Mouse (Mus musculus) adrenal gland, postnatal 10 days (tissue): ENCODE measurements around the gene Lrcol1. TPM values are rescaled to one million over a fixed set of nuclear protein-coding genes. Genes with fewer than 3 reads are reported as not detected.

ENCODE experiments used
- DNase-seq: peaks from one replicate; pipeline ENCODE4 v3.0.0; 2021; ENCODE audit warnings: mixed read lengths
- long read RNA-seq, 2 experiments: library from polyadenylated mRNA; stranded (forward); transcript quantifications; one replicate each; pipeline ENCODE4 v2.0.0; 2021
- total RNA-seq, 2 experiments: library from RNA; stranded (reverse); gene quantifications; 2 replicates each; pipeline ENCODE4 v1.2.3; 2021

The Lrcol1 gene
- total RNA-seq = not detected
- long read RNA-seq, experiment 1 = 0 reads
- long read RNA-seq, experiment 2 = 0 reads

DNA sequence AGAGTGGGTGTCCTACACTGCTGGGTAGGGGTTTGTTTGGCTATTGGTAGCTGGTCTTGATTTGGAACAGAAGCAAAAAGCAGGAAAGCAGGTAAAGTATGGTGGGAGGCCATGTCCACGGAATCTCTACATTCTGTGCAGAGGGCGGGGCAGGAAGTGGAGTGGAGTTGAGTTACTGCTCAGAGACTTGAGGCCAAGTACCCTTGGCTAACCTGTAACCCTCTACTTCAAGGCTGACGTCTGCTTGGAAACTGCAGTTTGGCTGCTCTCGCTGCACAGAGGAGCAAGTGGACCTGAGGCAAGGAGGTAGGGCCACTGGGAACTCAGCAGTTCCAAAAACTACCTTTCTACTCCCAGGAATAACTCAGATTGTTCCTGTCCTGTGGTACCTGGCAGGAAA lies at the start of gene Lrcol1:
Lrcol1 (plus strand) TSS at position 207 of the 400 bp plus-strand sequence.
- DNase-seq = no peak

- no peak for DNase-seq
Measured at GRCm38 (mm10) chr5:110296637-110297036, 47.9 kb upstream of the Lrcol1 start.

DNA sequence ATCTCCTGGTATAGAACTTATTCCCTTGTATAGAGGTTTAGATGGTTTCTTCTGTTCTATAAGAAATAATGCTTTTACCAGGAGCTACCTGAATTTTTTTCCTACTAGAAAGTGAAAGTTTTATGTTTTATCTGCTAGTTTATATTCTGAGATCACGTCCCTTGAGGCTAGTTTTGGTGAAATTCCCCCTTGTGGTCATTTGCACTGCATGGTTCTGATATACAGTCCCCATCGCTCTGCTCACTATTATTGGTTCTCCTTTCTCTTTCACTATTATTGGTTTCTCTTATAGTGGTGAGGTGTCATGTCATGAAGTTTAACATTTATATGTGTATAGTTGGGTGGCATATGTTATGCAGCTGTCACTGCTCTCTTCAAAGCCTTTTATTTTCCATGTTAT lies 43.9 kb upstream of the Lrcol1 start:
- DNase-seq = no peak

DNA sequence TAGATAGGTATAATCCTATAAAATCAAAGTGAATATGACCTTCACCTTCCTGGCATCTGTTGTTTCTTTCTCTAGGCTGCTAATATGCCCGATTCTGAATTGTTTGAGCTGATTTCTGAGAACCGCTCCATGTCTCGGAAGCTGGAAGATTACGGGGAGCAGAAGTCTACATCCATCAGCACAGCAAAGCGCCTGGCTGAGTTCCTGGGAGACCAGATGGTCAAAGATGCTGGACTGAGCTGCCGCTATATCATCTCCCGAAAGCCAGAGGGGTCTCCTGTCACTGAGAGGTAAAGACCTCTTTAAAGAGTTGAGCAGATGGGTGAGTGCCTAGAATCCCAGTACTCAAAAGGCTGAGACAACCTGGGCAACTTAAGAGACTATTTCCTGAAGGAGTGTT lies 35.7 kb upstream of the Lrcol1 start:
- no peak for DNase-seq

- DNase-seq = no peak
Measured at GRCm38 (mm10) chr5:110313127-110313526, 31.4 kb upstream of the Lrcol1 start.

GRCm38 (mm10) chr5:110330508-110330907 lies 14.0 kb upstream of the Lrcol1 start:
- no peak for DNase-seq

- no peak for DNase-seq
Measured at GRCm38 (mm10) chr5:110338792-110339191, 5.7 kb upstream of the Lrcol1 start.

- DNase-seq = peak; percentile 76
Measured at GRCm38 (mm10) chr5:110342648-110343284, 1.8 kb upstream of the Lrcol1 start, which contains the start of gene P2rx2. P2rx2 (minus strand) TSS chr5:110343212.

- DNase-seq = no peak
Measured at GRCm38 (mm10) chr5:110345553-110345952, 1.0 kb downstream of the Lrcol1 start.

DNA sequence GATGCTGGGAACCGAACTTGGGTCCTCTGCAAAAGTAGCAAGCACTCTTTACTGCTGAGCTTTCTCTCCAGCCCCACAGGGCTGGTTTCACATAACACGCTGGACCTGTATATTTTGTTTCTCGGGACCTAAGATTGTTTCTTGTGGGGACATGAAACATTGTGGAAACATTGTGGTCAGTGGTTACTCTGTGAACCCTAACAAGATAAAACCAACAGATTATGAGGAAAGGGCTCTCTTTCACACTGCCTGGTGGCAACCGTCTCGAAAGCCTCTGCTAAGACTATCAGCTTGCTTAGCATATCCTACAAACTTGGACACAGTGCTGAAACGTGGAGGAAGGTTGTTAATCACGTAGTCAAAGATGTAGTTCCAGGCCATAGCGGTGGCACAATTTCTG lies 2.5 kb downstream of the Lrcol1 start:
- DNase-seq = no peak

GRCm38 (mm10) chr5:110354716-110355115 lies 10.2 kb downstream of the Lrcol1 start:
- peak; percentile 58 for DNase-seq

- peak; percentile 91 for DNase-seq
Measured at GRCm38 (mm10) chr5:110357531-110358179, 13.1 kb downstream of the Lrcol1 start.

GRCm38 (mm10) chr5:110361465-110361864 lies 16.9 kb downstream of the Lrcol1 start:
- peak; percentile 46 for DNase-seq

DNA sequence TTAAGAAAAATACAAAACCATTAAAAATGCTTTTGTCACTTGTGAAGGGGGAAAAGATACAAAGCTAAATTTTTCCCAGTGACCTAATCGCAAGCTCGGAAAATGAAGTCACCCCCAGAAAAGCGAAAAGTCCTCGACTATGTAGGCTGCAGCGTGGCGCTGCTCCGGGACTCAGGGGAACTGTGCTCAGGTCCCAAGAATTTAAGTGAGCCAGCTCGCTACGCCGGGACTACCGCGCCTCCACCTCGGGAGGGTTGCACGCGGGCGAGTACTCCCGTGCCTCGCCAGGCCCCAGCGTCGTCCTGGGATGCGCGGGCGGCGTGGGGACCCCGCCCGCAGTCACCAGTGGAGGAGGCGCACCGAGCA lies 18.3 kb downstream of the Lrcol1 start:
- no peak for DNase-seq

DNA sequence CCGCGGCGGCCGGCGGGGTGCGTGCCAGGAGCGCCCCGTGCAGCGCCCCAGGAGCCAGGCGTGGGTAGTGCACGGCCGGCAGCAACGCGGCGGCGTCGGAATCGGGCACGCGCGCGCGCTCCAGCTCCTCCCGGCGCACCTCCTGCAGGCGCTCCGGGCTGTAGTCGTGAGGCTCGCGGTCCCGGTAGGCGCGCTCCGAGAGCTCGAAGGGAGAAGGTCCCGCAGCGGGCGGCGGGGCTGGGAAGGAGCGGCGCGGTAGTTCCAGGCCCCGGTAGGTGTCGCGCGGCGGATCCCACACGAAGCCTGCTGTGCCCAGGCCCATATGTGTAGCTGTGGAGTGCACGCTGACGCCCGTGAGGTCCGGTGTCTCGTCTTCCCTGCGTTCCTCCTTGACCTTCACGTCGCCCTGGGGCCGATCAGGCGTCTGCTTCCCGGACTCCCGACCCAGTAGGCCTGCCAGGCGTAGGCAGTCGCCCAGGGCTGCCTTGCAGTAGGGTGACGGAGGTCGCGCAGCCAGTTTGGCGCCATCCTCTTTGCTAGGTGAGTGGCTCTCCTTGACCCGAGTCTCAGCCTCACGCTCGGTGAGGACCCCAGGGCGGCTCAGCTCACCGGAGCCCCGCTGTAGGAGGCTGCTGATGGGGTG lies 18.8 kb downstream of the Lrcol1 start:
- peak; percentile 90 for DNase-seq

GRCm38 (mm10) chr5:110363822-110364545 lies 19.5 kb downstream of the Lrcol1 start:
- peak; percentile 47 for DNase-seq

DNA sequence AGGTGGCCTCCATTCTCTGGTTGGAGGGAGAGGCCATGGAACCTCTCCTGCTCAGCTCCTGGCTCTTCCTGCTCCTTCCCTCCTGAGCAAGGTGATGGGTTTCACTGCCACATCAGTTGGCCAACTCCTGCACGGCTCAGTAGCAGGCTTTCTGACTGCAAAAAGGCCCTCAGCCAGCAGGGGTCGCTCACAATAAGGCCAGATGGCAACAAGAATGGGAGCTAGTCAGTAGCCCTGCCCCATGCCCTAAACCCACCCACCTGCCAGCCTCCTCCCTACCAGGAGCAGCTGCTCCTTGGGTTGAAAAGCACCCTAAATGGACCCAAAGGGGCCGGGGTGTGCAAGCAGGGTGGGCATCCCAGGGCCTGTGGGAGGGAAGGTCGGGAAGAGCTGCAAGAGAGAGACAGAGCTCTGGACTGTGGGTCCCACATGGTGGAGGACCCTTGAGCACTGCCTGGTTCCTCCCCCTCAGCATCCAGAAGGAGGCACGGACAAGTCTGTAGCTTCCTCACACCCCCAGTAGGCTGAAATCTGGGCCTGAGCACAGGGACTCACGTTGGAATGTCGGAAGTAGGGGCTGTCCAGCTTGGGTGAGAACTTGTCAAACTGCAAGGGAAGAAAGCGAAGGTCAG lies 32.4 kb downstream of the Lrcol1 start:
- DNase-seq = peak; percentile 84

DNA sequence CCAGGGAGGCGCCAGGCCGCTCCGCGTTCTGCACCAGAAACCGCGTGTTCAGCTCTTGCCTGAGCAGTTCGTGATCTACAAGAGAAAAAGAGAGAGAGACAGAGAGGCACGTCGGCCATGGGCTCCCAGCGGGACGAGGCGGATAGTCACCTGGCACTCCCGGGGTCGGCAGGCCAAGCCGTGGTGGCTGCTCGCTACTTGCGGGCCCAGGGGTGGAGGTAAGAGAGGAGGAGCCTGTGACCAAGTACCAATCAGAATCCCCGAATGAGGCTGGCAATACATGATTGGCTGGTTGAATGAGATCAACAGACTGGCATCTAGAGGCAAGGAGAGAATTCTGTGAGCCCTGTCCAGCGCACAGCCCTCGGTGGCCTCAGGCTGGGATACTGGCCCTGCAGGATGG lies 33.7 kb downstream of the Lrcol1 start:
- DNase-seq = no peak

GRCm38 (mm10) chr5:110379086-110379485 lies 34.6 kb downstream of the Lrcol1 start:
- DNase-seq = no peak

DNA sequence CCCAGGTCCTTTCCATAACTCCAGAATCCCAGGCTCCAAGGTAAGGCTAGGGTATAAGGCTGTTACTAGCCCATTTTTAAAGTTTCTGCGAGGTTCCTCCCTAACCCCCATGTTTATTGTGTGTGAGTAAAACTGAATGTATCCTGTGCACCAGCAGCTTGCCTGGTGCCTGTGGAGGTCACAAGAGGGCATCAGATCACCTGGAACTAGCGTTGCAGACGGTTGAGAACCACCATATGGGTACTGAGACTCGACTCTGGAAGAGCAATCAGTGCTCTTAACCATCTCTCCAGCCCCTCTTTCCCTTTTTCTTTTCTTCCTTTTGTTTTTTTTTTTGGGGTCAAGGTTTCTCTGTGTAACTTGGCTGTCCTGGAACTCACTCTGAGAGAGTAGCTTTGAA lies 35.3 kb downstream of the Lrcol1 start:
- DNase-seq = no peak

GRCm38 (mm10) chr5:110384491-110384890 lies 40.0 kb downstream of the Lrcol1 start:
- peak; percentile 51 for DNase-seq

DNA sequence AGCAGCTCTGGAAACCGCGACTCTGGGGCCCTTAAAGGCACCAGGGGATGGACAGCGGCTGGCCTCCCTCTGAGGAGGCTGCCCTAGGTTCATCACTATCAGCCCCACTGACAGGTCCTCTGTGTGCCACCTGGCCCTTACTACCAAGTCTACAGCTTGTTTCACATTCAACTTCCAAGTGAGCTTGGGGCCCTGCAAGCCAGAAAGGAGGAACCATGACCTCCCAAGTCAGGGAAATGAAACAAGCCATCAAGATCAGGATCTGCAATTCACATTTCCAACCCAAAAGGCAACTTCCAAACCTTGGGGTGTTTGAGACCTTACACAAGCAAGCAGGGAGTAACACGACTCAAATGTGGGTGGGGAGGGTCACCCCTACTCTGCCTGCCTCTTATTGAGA lies 40.7 kb downstream of the Lrcol1 start:
- no peak for DNase-seq
